Mouse (Mus musculus): Measurements from ENCODE around the gene Cldn16.

DNA sequence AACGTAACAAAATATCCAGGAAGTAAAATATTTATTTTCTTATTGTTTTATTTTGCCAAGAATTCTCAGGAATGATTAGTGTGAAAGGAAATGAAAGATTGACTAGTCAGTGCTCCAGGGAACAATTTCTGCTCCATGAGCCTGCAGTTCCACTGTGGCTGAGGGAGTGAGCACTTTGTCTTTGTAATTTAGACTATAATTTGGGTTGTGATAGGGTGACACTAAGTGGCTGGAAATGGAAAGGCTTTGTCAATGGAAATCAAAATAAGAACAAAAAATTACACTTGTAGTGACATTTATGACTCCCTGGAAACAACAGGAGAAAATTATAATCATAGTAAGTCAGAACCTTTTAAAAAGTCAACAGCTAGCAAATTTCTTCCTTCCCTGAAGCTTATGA is 69.4 kb downstream of the Cldn16 start:
- TF ChIP-seq CTCF (IDR thresholded peaks at IDR 0.05; ENCODE audit: control insufficient read depth, insufficient read depth, insufficient read length): no peak
- TF ChIP-seq MAX (IDR thresholded peaks at IDR 0.05): no peak
- no peak for TF ChIP-seq MYOD1 (IDR thresholded peaks at IDR 0.05; ENCODE audit: control insufficient read depth, insufficient read length, low read depth)

Measured in C2C12 (cell line).